Mouse (Mus musculus) CD4-positive helper T cell, adult 2 months (primary cell): ENCODE results near the gene Catsper2.
"Not testable (repeated sequence)": the region's sequence is repeated elsewhere in the genome, so short reads cannot be mapped to it uniquely, and the experiment has no call there.

ENCODE experiments used
- DNase-seq: peaks from one replicate; pipeline ENCODE4 v3.0.0-alpha.2; 2012; ENCODE audit warnings: low read depth, missing footprints, low spot score

Catsper2 gene

GRCm38 (mm10) chr2:121434854-121435253 lies 21.3 kb upstream of the Catsper2 start:
- peak; percentile 60 for DNase-seq

- DNase-seq: peak; percentile 30
These were observed 12.3 kb upstream of the Catsper2 start for GRCm38 (mm10) chr2:121425890-121426289.

DNA sequence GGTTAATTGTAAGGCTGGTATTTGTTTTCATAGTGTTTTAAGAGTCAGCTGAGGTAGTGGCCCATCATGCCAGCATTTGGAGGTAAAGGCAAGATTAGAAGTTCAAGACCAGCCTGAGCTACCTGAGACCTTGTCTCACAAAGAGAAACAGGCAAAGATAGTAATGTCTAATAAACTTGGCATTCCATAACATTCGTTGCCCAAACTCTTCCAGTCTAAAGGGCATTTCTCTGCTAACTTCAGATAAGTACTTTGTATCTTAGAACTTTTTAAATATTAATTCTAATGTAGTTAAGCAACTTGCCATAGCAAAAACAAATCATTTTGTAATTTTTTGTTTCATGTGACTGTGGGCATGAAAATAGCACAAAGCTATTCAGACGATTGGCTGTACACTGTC lies 9.6 kb upstream of the Catsper2 start:
- no peak for DNase-seq

DNA sequence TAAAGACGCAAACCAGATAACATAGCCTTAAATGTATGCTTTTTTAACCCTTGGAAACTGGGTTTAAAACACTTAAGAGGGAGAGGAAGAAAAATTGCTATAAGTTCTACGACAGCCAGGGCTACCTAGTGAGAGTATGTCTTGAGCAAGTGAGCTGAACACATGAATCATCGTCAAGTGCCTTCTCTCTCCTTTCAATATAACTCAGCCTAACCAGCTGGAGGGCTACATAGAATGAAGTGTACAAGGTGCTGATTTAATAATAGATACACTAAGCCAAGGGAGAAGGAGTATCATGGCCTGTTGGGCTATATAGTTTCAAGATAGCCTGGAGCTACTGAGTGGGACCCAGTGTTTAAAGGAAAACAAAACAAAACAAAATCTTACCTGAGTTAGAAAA lies 4.9 kb upstream of the Catsper2 start:
- no peak for DNase-seq

GRCm38 (mm10) chr2:121416356-121416755 lies 2.8 kb upstream of the Catsper2 start:
- peak; percentile 46 for DNase-seq

- no peak for DNase-seq
These were observed 2.0 kb upstream of the Catsper2 start for GRCm38 (mm10) chr2:121415591-121415990.

DNA sequence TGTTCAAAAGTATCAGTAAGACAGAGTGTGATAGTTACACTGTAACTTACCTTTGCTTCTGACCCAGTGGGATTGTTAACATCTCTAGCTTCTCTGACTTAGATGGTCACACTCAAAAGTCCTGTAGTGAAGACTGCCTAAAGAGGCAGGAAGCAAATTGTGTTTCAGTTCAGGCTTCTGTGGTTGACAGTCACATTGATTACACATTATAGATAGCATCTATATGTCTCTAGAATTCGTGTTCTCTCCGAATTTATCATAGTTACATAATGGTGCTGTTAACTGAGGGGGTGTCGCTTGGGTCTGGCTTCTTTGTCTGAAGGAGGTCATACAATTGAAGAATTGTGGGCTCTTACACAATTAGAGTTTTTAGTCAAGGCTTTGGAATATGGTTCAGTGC lies 1.5 kb upstream of the Catsper2 start:
- DNase-seq: peak; percentile 50

DNA sequence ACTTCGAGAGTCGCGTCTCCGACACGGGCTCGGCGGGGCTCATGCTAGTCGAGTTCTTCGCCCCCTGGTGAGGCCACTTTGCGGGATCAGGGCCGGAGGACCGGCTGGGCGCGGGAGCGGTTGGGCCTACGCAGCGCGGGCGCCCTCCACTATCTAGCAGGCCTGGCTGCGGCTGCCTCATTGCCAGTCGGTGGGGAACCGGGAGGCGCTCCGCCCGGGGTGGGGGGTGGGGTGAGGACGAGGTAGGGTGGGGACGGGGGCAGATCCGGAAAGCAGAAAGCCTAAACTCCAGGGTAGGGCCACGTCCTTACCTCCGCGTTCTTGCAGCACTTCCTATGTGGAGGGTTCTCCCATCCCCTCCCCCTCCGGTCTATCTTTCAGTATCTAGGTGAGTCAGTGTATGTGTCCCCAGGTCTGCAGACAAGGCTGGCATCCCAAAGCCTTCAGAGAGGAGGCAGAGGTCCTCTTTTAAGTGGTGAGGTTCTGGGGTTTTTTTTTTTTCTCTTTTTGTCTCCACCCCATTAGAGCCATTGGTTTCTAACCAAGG lies 620 bp upstream of the Catsper2 start:
- peak; percentile 81 for DNase-seq

DNA sequence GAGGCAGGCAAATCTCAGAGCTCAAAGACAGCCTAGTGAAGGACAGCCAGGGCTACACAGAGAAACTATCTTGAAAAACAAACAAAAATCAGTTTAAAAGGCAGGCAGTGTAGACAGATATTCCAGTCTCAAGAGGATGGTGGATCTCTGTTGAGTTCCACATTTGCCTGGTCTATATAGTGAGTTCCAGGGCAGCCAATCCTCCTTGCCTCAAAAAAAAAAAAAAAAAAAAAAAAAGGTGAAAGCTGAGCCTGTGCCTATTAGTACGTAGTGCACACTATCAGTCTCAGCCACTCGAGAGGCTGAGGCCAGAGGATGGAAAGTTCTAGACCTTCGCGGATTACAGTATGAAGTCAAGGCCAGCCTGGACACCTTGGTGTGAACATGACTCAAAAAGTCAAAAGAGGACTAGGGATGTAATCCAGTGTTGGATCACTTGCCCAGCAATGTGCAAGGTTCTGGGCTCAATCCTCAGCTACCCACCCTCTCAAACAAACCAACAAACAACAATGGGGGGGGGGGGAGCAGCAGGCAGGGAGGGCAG lies 677 bp downstream of the Catsper2 start:
- no peak for DNase-seq

DNA sequence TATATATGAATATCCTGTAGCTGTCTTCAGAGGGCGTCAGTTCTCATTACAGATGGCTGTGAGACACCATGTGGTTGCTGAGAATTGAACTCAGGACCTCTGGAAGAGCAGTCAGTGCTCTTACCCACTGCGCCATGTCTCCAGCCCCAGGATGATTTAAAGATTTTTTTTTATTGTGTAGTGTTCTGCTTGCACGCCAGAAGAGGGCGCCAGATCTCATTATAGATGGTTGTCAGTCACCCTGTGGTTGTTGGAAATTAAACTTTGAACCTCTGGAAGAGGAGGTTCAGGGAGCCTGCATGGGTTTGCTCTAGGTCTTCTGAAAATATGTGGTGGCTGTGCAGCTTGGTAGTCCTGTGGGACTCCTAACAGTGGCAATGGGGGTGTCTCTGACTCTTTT lies 5.4 kb downstream of the Catsper2 start:
- DNase-seq: peak; percentile 78

DNA sequence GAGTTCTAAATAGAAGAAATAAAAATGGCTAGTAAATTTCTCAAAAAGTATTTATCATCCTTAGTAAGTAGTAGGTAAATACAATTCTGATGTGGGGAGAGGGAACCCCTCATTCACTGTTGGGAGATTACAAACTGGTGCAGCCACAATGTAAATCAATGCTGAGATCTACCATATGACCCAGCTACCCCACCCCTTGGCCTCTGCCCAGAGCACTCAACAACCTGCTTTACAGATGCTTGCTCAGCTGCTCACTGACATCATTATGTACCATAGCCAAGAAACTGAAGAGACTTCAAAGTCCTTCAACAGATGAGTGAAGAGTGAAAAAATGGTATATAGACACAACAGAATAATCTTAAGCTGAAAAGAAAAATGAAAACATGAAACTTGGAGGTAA lies 10.3 kb downstream of the Catsper2 start:
- DNase-seq: no peak

DNA sequence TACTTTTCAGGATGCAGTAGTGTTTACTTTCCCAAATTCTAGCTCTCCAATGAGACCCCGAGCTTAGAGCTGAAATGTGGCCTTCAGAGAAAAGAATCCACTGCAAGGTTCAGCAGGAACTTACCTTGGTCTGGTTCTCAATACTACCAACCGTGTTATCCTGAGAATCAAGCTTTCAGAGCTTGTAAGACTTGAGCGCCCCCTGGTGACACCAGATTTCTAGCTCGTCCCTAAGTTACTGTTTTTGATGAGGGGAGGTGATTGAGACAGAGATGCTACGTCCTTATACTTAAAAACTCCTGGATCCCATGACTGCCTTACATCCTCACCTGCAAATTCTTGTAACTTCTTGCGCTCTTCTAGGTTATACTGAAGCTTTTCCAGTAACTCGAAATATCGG lies 17.0 kb downstream of the Catsper2 start:
- DNase-seq: peak; percentile 76

GRCm38 (mm10) chr2:121386961-121387575 lies 26.5 kb downstream of the Catsper2 start, which contains the start of gene Strc:
Strc (minus strand) TSS chr2:121387168.
- DNase-seq: not testable (repeated sequence)

GRCm38 (mm10) chr2:121374766-121375165 lies 38.8 kb downstream of the Catsper2 start:
- DNase-seq: no peak

- DNase-seq: no peak
These were observed 41.3 kb downstream of the Catsper2 start for GRCm38 (mm10) chr2:121372266-121372665.

DNA sequence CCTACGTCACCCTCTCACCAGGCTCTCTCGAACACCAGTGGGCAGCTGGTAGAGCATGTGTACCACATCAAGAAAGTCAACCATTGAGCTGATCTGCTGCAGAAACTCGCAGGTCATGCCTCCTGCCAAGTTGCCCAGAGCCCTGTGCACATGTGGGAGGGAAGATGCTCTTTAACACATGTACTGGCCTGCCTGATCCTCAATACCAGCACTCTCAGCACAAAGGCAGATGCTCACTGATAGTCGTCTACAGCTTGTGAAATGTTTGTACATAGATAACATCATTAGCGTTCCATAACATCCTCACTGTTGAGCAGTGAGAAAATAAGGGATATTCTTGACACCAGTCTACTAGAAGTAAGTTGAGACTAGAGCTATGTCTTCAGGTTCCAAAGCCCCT lies 42.7 kb downstream of the Catsper2 start:
- DNase-seq: no peak

DNA sequence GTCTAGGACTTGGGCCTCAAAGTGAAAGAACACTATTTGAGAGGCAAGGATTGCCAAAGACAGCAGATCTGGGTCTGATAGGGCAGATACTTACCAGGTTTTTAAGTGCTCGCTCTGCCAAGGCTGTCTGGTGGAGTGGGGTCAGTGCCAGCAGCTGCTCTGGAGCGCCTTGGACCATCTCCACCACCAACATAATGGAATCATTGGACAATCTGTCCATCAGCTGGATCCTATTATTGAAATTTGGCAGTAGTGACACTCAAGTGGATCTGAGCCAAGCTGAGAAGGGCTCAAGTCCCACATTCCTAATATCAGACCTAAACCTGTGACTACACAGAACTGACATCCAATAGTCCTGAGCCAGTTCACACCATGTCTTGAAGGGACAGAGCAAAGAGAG lies 44.8 kb downstream of the Catsper2 start:
- no peak for DNase-seq

GRCm38 (mm10) chr2:121363656-121364055 lies 49.9 kb downstream of the Catsper2 start:
- no peak for DNase-seq

GRCm38 (mm10) chr2:121359461-121359860 lies 54.1 kb downstream of the Catsper2 start:
- no peak for DNase-seq

DNA sequence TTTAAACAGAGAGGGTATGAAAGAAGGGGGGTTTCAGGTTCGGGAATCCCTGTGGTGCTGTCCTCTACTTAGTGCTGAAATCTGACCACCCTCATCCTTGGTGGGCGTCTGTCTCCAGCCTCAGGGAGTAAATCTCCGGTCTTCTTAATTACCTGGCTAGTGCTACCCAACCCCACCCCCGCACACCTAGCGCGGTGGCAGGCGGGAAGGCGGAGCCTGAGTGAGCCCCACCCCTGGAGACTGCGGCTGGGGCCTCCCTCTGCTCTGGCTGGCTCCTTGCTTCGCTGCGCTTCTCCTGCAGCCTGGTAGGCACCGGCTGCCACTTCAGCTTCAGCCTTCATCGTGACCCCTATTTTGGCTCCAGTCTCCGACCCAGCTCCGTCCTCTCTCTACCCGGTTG lies 55.2 kb downstream of the Catsper2 start:
- peak; percentile 66 for DNase-seq

- DNase-seq: no peak
These were observed 55.6 kb downstream of the Catsper2 start for GRCm38 (mm10) chr2:121357961-121358360.

DNA sequence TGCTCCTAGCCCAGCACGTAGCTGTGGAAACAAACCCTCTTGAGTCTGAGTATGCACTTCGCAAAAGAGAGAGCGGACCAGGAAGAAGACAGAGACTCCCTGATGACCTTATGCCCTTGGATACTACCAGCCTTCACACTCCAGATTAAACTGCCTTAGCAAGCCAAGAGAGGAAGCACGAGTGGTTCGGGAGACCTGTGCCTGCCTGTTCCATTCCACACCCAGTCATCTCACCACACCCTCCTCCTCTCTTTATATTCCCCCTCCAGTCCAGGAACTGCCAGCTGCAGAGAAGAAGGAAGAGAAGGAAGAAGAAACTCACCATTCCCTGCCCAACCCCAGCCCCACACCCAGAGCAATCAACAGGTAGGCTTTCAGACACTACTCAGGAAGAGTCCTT lies 56.1 kb downstream of the Catsper2 start, which contains the start of gene Ckmt1:
Ckmt1 (plus strand) TSS at position 221 of the 400 bp plus-strand sequence.
- DNase-seq: no peak
